In the genomic region with DNA sequence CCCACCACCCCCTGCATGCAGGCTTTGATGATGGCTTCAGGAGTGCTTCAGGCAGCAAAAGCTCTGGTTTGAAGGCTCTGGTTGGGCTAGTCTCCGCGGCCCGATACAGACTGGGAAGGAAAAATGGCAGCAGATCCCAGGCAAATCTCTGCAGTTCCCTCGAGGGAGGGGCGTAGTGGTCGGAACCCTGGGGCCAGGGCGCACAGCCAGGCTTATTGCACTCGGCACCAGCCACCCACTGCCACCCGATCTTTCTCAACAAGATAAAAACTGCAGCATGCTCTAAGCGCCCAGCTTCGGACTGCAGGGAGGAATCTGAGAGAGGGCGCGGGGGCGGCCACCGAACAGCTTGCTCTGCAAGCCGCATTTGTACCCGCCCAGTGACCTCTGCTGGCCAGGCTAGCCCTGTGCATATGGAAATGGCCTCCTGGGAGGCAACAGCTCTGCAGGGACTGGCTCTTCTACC, we compare ENCODE assay signal across 9 mouse cellular contexts. TPM values are rescaled to one million over a fixed set of nuclear protein-coding genes. Genes with fewer than 3 reads are reported as not detected.
A peak's percentile ranks its signal among the peaks of the same experiment; 100 is the strongest.
DNase-seq lines count a peak whose midpoint lies in the region; ATAC-seq and TF ChIP-seq lines count a peak whose summit lies in the region.
"Had no signal": no experiment of that assay in that cellular context is flagged by ENCODE, and none has a peak within 500 bp of the region (broad histone marks: within the 10 kb centered on the region; RNA-seq: fewer than 3 reads in every experiment).

No protein-coding gene starts in this region.

- peak overlapping the region; percentile 44; the same call in 1 of the 2 replicates for H3K27ac ChIP-seq in embryonic facial prominence, embryonic 10.5 days (replicated peaks)
- H3K27ac ChIP-seq in heart, embryonic 13.5 days (replicated peaks), result no peak overlapping the region
- H3K27ac ChIP-seq in midbrain, embryonic 12.5 days (replicated peaks), result no peak overlapping the region

- H3K27me3 ChIP-seq in E14TG2a.4 (ENCODE audit: insufficient read depth, low read length), result peaks cover 23% of the 10 kb centered on the region
- peaks cover 34% of the 10 kb centered on the region for H3K27me3 ChIP-seq in embryonic facial prominence, embryonic 10.5 days (replicated peaks; ENCODE audit: low read depth, poor library complexity, severe bottlenecking)
- peaks cover 52% of the 10 kb centered on the region for H3K27me3 ChIP-seq in heart, embryonic 13.5 days (replicated peaks)
- peaks cover 17% of the 10 kb centered on the region; the same call in 1 of the 2 replicates for H3K27me3 ChIP-seq in midbrain, embryonic 12.5 days

- no peak; the same call in none of the 2 replicates for TF ChIP-seq CTCF in E14TG2a.4 (conservative IDR thresholded peaks at IDR 0.05; ENCODE audit: low read length)

- peak overlapping the region; percentile 51 for H3K4me3 ChIP-seq in E14TG2a.4 (replicated peaks; ENCODE audit: low read length)
- H3K4me3 ChIP-seq in embryonic facial prominence, embryonic 10.5 days, result peak overlapping the region; percentile 50
- peak overlapping the region; percentile 42 for H3K4me3 ChIP-seq in heart, embryonic 13.5 days
- peak overlapping the region; percentile 31 for H3K4me3 ChIP-seq in midbrain, embryonic 12.5 days

- no peak for ATAC-seq in heart, embryonic 13.5 days (ENCODE audit: extremely low read depth, insufficient number of reproducible peaks, low FRiP score, low TSS enrichment)
- ATAC-seq in midbrain, embryonic 12.5 days (ENCODE audit: low FRiP score, low read depth), result peak; percentile 66

- DNase-seq in CD4-positive helper T cell, adult 2 months (ENCODE audit: low read depth, low spot score), result peak; percentile 49
- DNase-seq in embryonic facial prominence, embryonic 10.5 days (ENCODE audit: low spot score), result peak; percentile 52
- DNase-seq in layer of hippocampus, postnatal 36 days, result peak; percentile 34 to 35
- peak; percentile 58 for DNase-seq in testis, postnatal 10 days (ENCODE audit: low spot score)
- no peak for DNase-seq in spleen, postnatal 14 days (ENCODE audit: low spot score in 2 of 2)

- WGBS in embryonic facial prominence, embryonic 10.5 days, result 2% methylated on average over 17 of the region's 17 CpGs
- under 1% methylated on average over 17 of the region's 17 CpGs for WGBS in heart, embryonic 13.5 days
- WGBS in midbrain, embryonic 12.5 days, result under 1% methylated on average over 17 of the region's 17 CpGs

- H3K9me3 ChIP-seq in E14TG2a.4 (ENCODE audit: low read length), result no peaks in the 10 kb centered on the region
- no peaks in the 10 kb centered on the region for H3K9me3 ChIP-seq in embryonic facial prominence, embryonic 10.5 days
- H3K9me3 ChIP-seq in heart, embryonic 13.5 days, result no peaks in the 10 kb centered on the region
- no peaks in the 10 kb centered on the region for H3K9me3 ChIP-seq in midbrain, embryonic 12.5 days

- no peaks in the 10 kb centered on the region for H3K36me3 ChIP-seq in E14TG2a.4 (ENCODE audit: insufficient read depth, low read length)
- no peaks in the 10 kb centered on the region for H3K36me3 ChIP-seq in embryonic facial prominence, embryonic 10.5 days (replicated peaks)
- no peaks in the 10 kb centered on the region for H3K36me3 ChIP-seq in heart, embryonic 13.5 days
- H3K36me3 ChIP-seq in midbrain, embryonic 12.5 days, result no peaks in the 10 kb centered on the region

- peaks cover 11% of the 10 kb centered on the region for H3K4me1 ChIP-seq in E14TG2a.4 (replicated peaks; ENCODE audit: low read depth, low read length)
- peaks cover 8% of the 10 kb centered on the region for H3K4me1 ChIP-seq in embryonic facial prominence, embryonic 10.5 days
- H3K4me1 ChIP-seq in heart, embryonic 13.5 days, result peaks cover 14% of the 10 kb centered on the region
- H3K4me1 ChIP-seq in midbrain, embryonic 12.5 days, result peaks cover 5% of the 10 kb centered on the region; the same call in 1 of the 2 replicates

- H3K4me2 ChIP-seq in heart, embryonic 13.5 days, result peak overlapping the region; percentile 70
- peak overlapping the region; percentile 51 for H3K4me2 ChIP-seq in midbrain, embryonic 12.5 days (replicated peaks)

- H3K9ac ChIP-seq in heart, embryonic 13.5 days, result peak overlapping the region; percentile 68
- peak overlapping the region; percentile 43 for H3K9ac ChIP-seq in midbrain, embryonic 12.5 days (replicated peaks)

RNA-seq across cellular contexts. Expression of a gene that starts 23.0 kb away (rescaled TPM):
- polyA plus RNA-seq in embryonic facial prominence, embryonic 10.5 days (2016; fragmentation: Nextera tagmentation; extraction: Ambion mirVana), result not detected in 2 replicates
- not detected in 2 replicates for polyA plus RNA-seq in heart, embryonic 13.5 days (2015; fragmentation: Nextera tagmentation; extraction: Ambion mirVana)
- total RNA-seq in layer of hippocampus, postnatal 36 days (2021), result not detected
- not detected in 2 replicates for polyA plus RNA-seq in midbrain, embryonic 12.5 days (2016; fragmentation: Nextera tagmentation; extraction: Ambion mirVana)
- total RNA-seq: neutrophil, adult 5-6 weeks had no signal

RNA-seq across cellular contexts. Expression of a gene that starts 58.9 kb away (rescaled TPM):
- polyA plus RNA-seq in embryonic facial prominence, embryonic 10.5 days (2016; fragmentation: Nextera tagmentation; extraction: Ambion mirVana), result 0.02 and 0.03 TPM in 2 replicates
- 0.01 and 0.05 TPM in 2 replicates for polyA plus RNA-seq in heart, embryonic 13.5 days (2015; fragmentation: Nextera tagmentation; extraction: Ambion mirVana)
- total RNA-seq in layer of hippocampus, postnatal 36 days (2021), result 10 to 100 TPM; 91.3 to 91.6 TPM
- 0.46 and 0.67 TPM in 2 replicates for polyA plus RNA-seq in midbrain, embryonic 12.5 days (2016; fragmentation: Nextera tagmentation; extraction: Ambion mirVana)

Comparison
In these comparisons a context has a peak if more than half of its experiments do, and no peak if none do; other contexts are left out.
1. DNase-seq: peak in CD4-positive helper T cell, adult 2 months (single experiment), embryonic facial prominence, embryonic 10.5 days (single experiment), layer of hippocampus, postnatal 36 days (2 of 2) and testis, postnatal 10 days (single experiment); none in spleen, postnatal 14 days (0 of 2).
2. Peak in every context shown above with its lines, with median percentiles within 50 percentile points of each other: H3K4me3 ChIP-seq.